Mouse (Mus musculus): ENCODE results near the gene Hs6st3.

GRCm38 (mm10) chr14:119260176-119260962 is 122.2 kb downstream of the Hs6st3 start:
- no peak for TF ChIP-seq POLR2A (IDR thresholded peaks at IDR 0.05; ENCODE audit: insufficient read depth, low read length)
- TF ChIP-seq EP300 (IDR thresholded peaks at IDR 0.05; ENCODE audit: insufficient read depth, low read depth, low read length): no peak
- TF ChIP-seq CTCF (IDR thresholded peaks at IDR 0.05; ENCODE audit: low read depth, low read length): no peak

Measured in ES-Bruce4 (cell line).